Mouse (Mus musculus): Measurements from ENCODE around the gene Chmp2a. TPM values are rescaled to one million over a fixed set of nuclear protein-coding genes. Genes with fewer than 3 reads are reported as not detected.

Chmp2a gene
- polyA plus RNA-seq, 1 experiment from 2014 or later = 146 TPM

DNA sequence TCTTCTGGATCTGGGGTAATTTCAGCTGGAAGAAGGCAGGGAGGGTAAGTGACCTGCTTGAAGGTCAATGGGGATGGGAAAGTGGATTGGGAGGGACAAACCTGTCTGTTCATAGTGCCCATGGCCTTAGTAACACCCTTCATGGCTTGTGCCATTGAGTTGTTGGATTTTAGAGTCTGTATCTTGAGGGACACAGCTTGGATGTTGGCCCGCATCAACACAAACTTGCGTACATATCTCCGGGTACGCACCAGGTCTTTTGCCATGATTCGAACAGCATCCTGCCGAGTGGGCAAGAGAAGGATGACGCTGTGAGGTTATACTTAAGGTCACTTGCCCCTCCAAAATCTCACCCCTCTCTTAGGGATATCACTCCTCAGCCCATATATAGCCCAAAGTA is 2.1 kb downstream of the Chmp2a start:
- no peak overlapping the region for H3K4me2 ChIP-seq
- peaks cover 57% of the 10 kb centered on the region for H3K4me1 ChIP-seq
- H3K9me3 ChIP-seq (replicated peaks) = no peaks in the 10 kb centered on the region
- ATAC-seq (replicated peaks; ENCODE audit: low FRiP score) = no peak
- H3K27ac ChIP-seq = no peak overlapping the region
- H3K27me3 ChIP-seq = no peaks in the 10 kb centered on the region
- 91% methylated on average over 7 of the region's 7 CpGs for WGBS
- H3K9ac ChIP-seq = no peak overlapping the region
- H3K4me3 ChIP-seq (replicated peaks) = no peak overlapping the region
- H3K36me3 ChIP-seq = peaks cover 79% of the 10 kb centered on the region

DNA sequence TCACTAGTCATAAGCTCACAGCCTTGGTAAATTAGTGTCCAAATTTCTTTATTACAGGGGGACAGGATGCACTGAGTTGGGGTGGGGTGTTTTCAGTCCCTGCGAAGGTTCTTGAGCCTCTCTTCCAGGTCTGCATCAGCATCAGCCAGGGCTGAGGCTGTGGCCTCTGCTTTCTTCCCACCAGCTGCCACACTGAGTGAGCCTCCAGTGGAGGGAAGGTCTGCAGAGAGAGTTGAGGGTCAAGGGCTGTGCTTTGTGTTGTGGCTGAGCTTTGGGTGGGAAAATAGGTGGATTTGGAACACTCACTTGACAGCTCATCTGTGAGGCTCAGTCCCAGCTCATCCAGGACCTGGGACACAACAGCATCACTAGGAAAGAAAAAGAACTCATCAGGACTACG is 2.6 kb downstream of the Chmp2a start:
- WGBS = 85% methylated on average over 2 of the region's 2 CpGs
- Histone ChIP-seq H3K27ac (no peak overlapping the region), H3K4me3 (replicated peaks) (no peak overlapping the region), H3K4me1 (peaks cover 62% of the 10 kb centered on the region), H3K9me3 (replicated peaks) (no peaks in the 10 kb centered on the region), H3K27me3 (no peaks in the 10 kb centered on the region), H3K4me2 (no peak overlapping the region), H3K36me3 (peaks cover 84% of the 10 kb centered on the region), H3K9ac (no peak overlapping the region)
- no peak for ATAC-seq (replicated peaks; ENCODE audit: low FRiP score)

DNA sequence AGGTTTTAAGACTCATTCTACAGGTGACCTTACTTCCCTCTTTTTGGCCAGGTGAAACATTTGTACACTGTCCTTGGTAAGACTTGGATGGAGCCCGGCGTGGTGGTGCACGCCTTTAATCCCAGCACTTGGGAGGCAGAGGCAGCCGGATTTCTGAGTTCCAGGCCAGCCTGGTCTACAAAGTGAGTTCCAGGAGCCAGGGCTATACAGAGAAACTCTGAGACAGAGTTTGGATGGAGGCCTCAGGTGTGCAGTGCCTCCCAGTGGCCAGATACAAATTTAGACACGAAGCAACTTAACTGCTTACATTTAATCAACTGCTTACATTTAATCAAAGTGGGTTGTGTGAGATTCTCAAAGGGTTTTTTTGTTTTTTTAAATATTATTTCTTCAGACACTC is 3.5 kb downstream of the Chmp2a start:
- 74% methylated on average over 5 of the region's 5 CpGs for WGBS
- no peak overlapping the region for H3K27ac ChIP-seq
- H3K9me3 ChIP-seq (replicated peaks) = no peaks in the 10 kb centered on the region
- peaks cover 89% of the 10 kb centered on the region for H3K36me3 ChIP-seq
- ATAC-seq (replicated peaks; ENCODE audit: low FRiP score) = no peak
- no peak overlapping the region for H3K4me2 ChIP-seq
- no peak overlapping the region for H3K4me3 ChIP-seq (replicated peaks)
- no peak overlapping the region for H3K9ac ChIP-seq
- H3K27me3 ChIP-seq = no peaks in the 10 kb centered on the region
- H3K4me1 ChIP-seq = peaks cover 62% of the 10 kb centered on the region

DNA sequence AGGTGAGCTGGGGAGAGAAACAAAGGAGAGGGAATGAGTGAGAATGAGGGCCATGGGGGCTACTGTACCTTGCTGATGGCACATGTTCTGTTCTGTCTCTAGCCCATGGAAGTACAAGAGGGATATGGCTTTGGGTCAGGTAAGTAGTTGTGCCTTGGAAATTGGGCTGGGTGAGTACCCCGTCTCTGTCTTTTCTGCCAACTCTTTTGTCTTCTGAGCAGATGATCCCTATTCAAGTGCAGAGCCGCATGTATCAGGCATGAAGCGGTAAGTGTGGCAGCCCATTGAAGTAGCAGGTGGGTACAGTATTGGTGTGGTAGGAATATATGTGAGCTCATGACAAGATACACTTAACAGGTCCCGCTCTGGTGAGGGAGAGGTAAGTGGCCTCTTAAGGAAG is 5.6 kb downstream of the Chmp2a start:
- Histone ChIP-seq H3K27me3 (no peaks in the 10 kb centered on the region), H3K9me3 (replicated peaks) (no peaks in the 10 kb centered on the region), H3K27ac (no peak overlapping the region), H3K4me1 (peaks cover 54% of the 10 kb centered on the region), H3K36me3 (peaks cover 85% of the 10 kb centered on the region), H3K4me2 (no peak overlapping the region), H3K4me3 (replicated peaks) (no peak overlapping the region), H3K9ac (no peak overlapping the region)
- no peak for ATAC-seq (replicated peaks; ENCODE audit: low FRiP score)
- WGBS = 97% methylated on average over 4 of the region's 4 CpGs

DNA sequence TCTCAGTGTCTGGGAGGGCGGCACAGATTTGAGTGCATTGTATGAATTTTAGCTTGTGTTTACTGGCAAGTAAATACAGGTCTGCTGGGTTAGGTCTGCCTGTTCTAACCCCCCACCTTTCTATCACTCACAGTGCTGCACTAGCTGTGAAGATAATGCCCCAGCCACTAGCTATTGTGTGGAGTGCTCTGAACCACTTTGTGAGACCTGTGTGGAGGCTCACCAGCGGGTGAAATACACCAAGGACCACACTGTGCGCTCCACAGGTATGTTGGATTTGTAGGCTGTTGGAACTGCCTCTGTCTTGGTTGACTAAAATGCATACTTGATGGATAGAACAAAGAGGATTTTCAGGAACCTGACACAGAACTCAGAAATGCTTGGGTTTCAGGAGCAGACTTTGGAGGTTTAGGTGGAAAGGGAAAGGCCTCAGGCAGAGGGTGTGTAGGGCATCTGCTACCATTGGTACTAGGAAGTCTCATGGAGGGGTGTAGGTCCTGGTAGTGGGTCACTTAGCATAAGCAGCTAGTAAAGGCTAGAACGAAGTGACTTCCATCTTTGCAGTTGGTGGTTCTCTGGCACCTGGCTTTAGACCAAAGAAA is 9.0 kb downstream of the Chmp2a start:
- Histone ChIP-seq H3K4me1 (peaks cover 46% of the 10 kb centered on the region), H3K9ac (peak overlapping the region; percentile 97), H3K9me3 (replicated peaks) (no peaks in the 10 kb centered on the region), H3K27me3 (no peaks in the 10 kb centered on the region), H3K4me3 (replicated peaks) (peak overlapping the region; percentile 92), H3K4me2 (peak overlapping the region; percentile 83), H3K27ac (peak overlapping the region; percentile 100; the same call in 1 of the 2 replicates), H3K36me3 (peaks cover 53% of the 10 kb centered on the region)
- no peak for ATAC-seq (replicated peaks; ENCODE audit: low FRiP score)
- 26% methylated on average over 4 of the region's 4 CpGs for WGBS

DNA sequence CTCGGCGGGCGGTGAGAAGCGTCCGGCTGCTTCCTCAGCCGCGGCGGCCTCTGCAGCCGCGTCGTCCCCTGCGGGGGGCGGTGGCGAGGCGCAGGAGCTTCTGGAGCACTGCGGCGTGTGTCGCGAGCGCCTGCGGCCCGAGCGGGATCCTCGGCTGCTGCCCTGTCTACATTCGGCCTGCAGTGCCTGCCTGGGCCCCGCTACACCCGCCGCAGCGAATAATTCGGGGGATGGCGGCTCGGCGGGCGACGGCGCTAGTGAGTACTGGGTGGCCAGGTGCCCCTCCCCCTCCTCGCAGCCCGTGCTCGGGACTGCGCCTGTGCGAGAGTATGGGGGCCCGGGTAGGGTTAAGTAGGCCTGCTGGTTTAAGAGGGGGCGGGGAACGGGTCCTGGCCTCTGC is 9.8 kb downstream of the Chmp2a start:
- peaks cover 45% of the 10 kb centered on the region for H3K36me3 ChIP-seq
- no peaks in the 10 kb centered on the region for H3K9me3 ChIP-seq (replicated peaks)
- peak overlapping the region; percentile 83 for H3K4me2 ChIP-seq
- under 1% methylated on average over 41 of the region's 44 CpGs for WGBS
- peak overlapping the region; percentile 92 for H3K4me3 ChIP-seq (replicated peaks)
- H3K27ac ChIP-seq = peak overlapping the region; percentile 100
- ATAC-seq (replicated peaks; ENCODE audit: low FRiP score) = peak; percentile 71
- H3K9ac ChIP-seq = peak overlapping the region; percentile 97
- no peaks in the 10 kb centered on the region for H3K27me3 ChIP-seq
- H3K4me1 ChIP-seq = peaks cover 46% of the 10 kb centered on the region

DNA sequence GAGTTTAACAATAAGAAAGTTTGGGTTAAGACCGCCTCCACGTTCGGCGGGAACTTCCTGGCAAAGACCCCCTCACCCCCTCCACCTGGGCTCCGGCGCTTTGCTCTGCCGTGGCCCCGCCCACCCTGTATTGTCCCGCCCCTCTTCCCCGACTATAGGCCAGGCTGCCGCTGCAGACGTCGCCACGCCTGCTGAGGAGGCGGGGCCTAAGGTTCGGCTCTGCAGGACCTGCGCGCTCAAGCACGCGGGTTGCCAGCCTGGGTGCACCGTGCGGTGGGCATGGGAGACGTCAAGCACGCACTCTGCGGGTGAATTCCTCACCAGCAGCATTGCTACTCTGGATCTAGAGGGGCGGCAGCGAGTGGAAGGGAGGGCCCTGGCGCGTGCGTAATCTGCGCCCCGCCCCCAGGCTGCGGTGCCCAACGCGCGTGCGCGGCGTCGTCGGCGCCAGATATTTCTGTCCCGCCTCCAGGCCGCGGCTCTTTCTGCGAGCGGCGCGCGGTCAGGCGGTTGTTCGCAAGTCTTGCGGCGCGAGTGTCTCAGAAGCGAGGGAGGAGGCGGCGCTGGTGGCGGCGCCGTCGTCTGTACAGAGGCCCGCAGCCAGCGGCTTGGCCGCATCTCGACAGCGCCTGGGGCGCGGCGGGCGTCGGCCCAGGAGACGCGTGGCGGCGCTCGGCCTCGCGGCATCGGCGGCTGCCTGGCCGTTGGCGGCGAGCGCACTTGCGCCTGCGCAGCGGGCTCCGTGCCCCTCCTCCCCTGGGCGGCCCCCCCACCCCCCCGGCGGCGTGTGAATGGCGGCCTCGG is 10.5 kb downstream of the Chmp2a start:
- Histone ChIP-seq H3K4me2 (peak overlapping the region; percentile 83), H3K27ac (peak overlapping the region; percentile 100), H3K4me3 (replicated peaks) (peak overlapping the region; percentile 92), H3K9me3 (replicated peaks) (no peaks in the 10 kb centered on the region), H3K4me1 (peaks cover 45% of the 10 kb centered on the region), H3K36me3 (peaks cover 39% of the 10 kb centered on the region), H3K9ac (peak overlapping the region; percentile 97), H3K27me3 (no peaks in the 10 kb centered on the region)
- peak; percentile 81 for ATAC-seq (replicated peaks; ENCODE audit: low FRiP score)
- under 1% methylated on average over 90 of the region's 95 CpGs for WGBS

DNA sequence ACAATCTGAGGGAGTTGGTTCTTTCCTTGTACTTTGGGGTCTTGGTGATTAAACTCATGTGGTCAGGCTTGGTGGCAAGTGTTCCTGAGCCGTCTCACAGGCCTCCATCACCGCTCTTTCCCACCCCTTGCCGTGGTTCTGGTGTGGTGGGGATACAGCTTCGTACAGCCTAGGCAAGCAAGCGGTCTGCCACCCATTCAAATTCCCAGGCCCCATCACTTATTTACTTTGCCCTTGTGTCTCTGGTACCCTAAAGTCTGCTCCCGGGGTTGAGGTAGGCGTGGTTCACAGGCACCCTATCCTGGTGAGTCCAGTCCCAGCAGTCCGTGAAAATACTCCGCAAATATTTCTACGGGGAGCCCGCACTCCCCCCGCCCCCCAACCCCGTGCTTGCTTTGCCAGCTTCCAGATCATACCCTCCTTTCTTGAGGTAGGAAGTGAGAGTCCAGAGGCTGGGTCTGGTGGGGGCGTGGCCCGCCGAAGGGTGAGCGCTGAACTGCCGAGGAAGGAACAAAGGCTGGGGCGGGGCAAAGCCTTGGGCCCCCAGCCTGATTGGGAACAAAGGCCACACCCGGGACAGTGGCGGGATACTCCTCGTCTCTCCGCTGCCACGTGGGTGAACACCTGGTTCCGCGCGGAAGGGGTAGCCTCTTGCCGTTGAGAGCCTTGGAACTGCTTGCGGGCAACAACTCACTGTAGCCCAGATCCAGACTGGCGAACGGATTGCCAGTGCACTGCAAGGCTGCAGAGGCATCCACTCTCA is 11.7 kb downstream of the Chmp2a start:
- peak; percentile 78 for ATAC-seq (replicated peaks; ENCODE audit: low FRiP score)
- WGBS = 3% methylated on average over 31 of the region's 31 CpGs

DNA sequence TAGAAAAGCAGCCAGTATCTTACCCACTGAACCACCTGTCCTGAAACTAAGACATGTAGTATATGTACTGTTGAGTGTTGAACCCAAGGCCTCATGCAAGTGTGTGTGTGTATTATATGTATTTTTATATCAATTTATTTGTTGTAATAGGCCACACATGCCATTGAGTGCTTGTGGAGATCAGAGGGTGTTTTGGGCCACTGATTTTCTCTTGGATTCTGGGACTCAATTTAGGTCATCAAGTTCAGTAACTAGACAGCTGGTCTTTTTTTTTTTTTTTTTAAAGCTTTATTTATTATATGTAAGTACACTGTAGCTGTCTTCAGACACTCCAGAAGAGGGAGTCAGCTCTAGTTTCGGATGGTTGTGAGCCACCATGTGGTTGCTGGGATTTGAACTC is 19.4 kb downstream of the Chmp2a start:
- H3K9me3 ChIP-seq (replicated peaks) = no peaks in the 10 kb centered on the region
- no peak overlapping the region for H3K27ac ChIP-seq
- no peaks in the 10 kb centered on the region for H3K36me3 ChIP-seq
- H3K4me1 ChIP-seq = peaks cover 6% of the 10 kb centered on the region
- no peak for ATAC-seq (replicated peaks; ENCODE audit: low FRiP score)
- no peak overlapping the region for H3K4me2 ChIP-seq
- H3K9ac ChIP-seq = no peak overlapping the region
- no peaks in the 10 kb centered on the region for H3K27me3 ChIP-seq
- H3K4me3 ChIP-seq (replicated peaks) = no peak overlapping the region
- 100% methylated on average over 1 of the region's 1 CpGs for WGBS

More for the DNA sequence above, 11.7 kb downstream of the Chmp2a start:
- H3K27me3 ChIP-seq = no peaks in the 10 kb centered on the region
- peak overlapping the region; percentile 92 for H3K4me3 ChIP-seq (replicated peaks)
- peak overlapping the region; percentile 100 for H3K27ac ChIP-seq
- peak overlapping the region; percentile 97 for H3K9ac ChIP-seq
- no peaks in the 10 kb centered on the region for H3K9me3 ChIP-seq (replicated peaks)
- H3K36me3 ChIP-seq = peaks cover 27% of the 10 kb centered on the region
- H3K4me2 ChIP-seq = peak overlapping the region; percentile 83
- H3K4me1 ChIP-seq = peaks cover 38% of the 10 kb centered on the region

DNA sequence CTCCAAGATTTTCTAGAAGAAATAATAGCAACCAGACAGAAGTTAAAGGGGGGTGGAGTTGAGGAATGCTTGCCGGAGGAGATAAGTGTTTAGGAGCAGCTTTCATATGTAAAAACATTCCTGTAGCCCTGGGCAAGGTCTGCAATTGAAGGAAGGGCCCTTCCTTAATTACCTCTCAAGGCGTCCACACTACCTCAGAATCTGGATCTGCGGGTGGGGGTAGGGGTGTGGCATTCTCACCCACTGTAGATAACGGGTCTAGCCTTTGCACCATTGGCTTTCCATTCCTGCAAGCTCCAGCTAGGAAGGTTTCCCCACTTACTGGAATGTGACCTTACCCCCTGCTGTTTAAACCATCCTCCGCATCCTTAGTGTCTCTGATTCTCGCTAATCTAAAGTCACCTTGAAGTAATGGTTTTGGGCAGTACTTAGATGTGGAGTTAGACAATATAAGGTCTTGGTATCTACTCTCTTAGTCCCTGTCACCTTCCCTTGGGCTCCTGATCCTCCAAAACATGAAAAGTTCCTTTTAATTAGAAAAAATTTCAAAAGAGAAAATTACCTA is 20.2 kb downstream of the Chmp2a start:
- no peak for ATAC-seq (replicated peaks; ENCODE audit: low FRiP score)
- 40% methylated on average over 6 of the region's 6 CpGs for WGBS
- no peaks in the 10 kb centered on the region for H3K9me3 ChIP-seq (replicated peaks)
- H3K4me3 ChIP-seq (replicated peaks) = no peak overlapping the region
- peaks cover 7% of the 10 kb centered on the region for H3K4me1 ChIP-seq
- H3K27ac ChIP-seq = no peak overlapping the region
- no peak overlapping the region for H3K9ac ChIP-seq
- H3K27me3 ChIP-seq = no peaks in the 10 kb centered on the region
- H3K4me2 ChIP-seq = no peak overlapping the region
- no peaks in the 10 kb centered on the region for H3K36me3 ChIP-seq

DNA sequence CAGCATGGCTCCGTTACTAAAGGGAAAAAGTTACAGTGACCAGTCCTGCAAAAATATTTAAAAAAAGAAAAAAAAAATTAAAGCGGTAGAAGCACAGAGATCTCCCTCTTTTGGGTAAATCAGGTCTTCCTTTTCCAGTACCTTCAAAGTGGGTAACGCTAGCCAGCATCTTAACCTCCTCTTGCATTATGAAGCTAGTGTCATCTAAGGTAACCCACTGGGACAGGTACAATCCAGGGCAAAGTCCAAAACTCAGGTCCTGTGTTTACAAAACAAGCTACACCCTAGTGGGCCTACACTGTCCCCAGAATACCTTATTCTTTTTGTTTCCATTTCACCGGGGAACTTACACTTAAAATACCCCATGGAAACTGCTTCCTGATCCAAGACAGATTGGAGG is 20.9 kb downstream of the Chmp2a start:
- Histone ChIP-seq H3K9me3 (replicated peaks) (no peaks in the 10 kb centered on the region), H3K9ac (no peak overlapping the region), H3K36me3 (no peaks in the 10 kb centered on the region), H3K4me1 (peaks cover 14% of the 10 kb centered on the region), H3K27me3 (no peaks in the 10 kb centered on the region), H3K4me2 (no peak overlapping the region), H3K4me3 (replicated peaks) (no peak overlapping the region), H3K27ac (no peak overlapping the region)
- ATAC-seq (replicated peaks; ENCODE audit: low FRiP score) = no peak
- 64% methylated on average over 4 of the region's 4 CpGs for WGBS

All from kidney, embryonic 15.5 days (tissue).